Mouse (Mus musculus) liver, adult 2 months (tissue): ENCODE data around the gene Pick1. TPM values are rescaled to one million over a fixed set of nuclear protein-coding genes. Genes with fewer than 3 reads are reported as not detected.
"Not testable (repeated sequence)": the region's sequence is repeated elsewhere in the genome, so short reads cannot be mapped to it uniquely, and the experiment has no call there.

Experiments used
- DNase-seq: peaks from one replicate; pipeline ENCODE4 v3.0.0-alpha.2; 2011; ENCODE audit warnings: low read depth, low spot score; ENCODE audit errors: extremely low read depth
- H3K27ac ChIP-seq: fragments of 200-500 bp; replicated peaks from 2 replicates; pipeline ENCODE4 v1.5.1; 2012; ENCODE audit warnings: low read depth, mild to moderate bottlenecking, control low read depth, inconsistent platforms, low read length; ENCODE audit not compliant: insufficient read depth
- H3K27me3 ChIP-seq: fragments of 200-500 bp; 2 replicates; pipeline ENCODE4 v1.6.1; 2012; ENCODE audit warnings: mild to moderate bottlenecking, moderate library complexity, low read length, inconsistent platforms; ENCODE audit not compliant: control insufficient read depth, insufficient read depth
- H3K36me3 ChIP-seq: fragments of 200-500 bp; 2 replicates; pipeline ENCODE4 v1.6.1; 2012; ENCODE audit warnings: low read length, inconsistent platforms; ENCODE audit not compliant: control insufficient read depth, insufficient read depth
- H3K4me1 ChIP-seq: fragments of 200-500 bp; 2 replicates; pipeline ENCODE4 v1.6.1; 2011; ENCODE audit warnings: low read length; ENCODE audit not compliant: control insufficient read depth, insufficient read depth
- H3K4me3 ChIP-seq: fragments of 200-500 bp; 2 replicates; pipeline ENCODE4 v1.5.1; 2011; ENCODE audit warnings: low read depth, mild to moderate bottlenecking, control low read depth, low read length, moderate library complexity; ENCODE audit not compliant: insufficient read depth
- H3K79me2 ChIP-seq: fragments of 200-500 bp; 2 replicates; pipeline ENCODE4 v1.6.1; 2012; ENCODE audit warnings: inconsistent platforms, mild to moderate bottlenecking, low read length, moderate library complexity; ENCODE audit not compliant: control insufficient read depth, insufficient read depth
- H3K9ac ChIP-seq: fragments of 200-500 bp; 2 replicates; pipeline ENCODE4 v1.6.1; 2012; ENCODE audit warnings: low read depth, mild to moderate bottlenecking, control low read depth, inconsistent platforms, low read length
- CTCF ChIP-seq: fragments of 200-500 bp; IDR thresholded peaks from 2 replicates; pipeline ENCODE4 v1.5.1; 2011; ENCODE audit warnings: low read depth, low read length, control low read depth
- POLR2A ChIP-seq: fragments of 200-500 bp; IDR thresholded peaks from 2 replicates; pipeline ENCODE4 v1.6.1; 2011; ENCODE audit warnings: low read length, control low read depth; ENCODE audit not compliant: insufficient read depth; ENCODE audit errors: extremely low read depth
- WGBS: fragments of 180-500 bp; shearing (Covaris S2); methylation state at CpG from one replicate; pipeline ENCODE4 v1.1.7; 2018; 5-methylcytosine and 5-hydroxymethylcytosine counted together
- polyA plus RNA-seq: library from polyadenylated mRNA; depleted of rRNA; stranded (reverse); fragments of >200 nt; gene quantifications from 2 replicates; pipeline ENCODE4 v1.2.3, GENCODE M21; 2012
- total RNA-seq: library from RNA; depleted of rRNA; stranded (reverse); fragments of >200 nt; gene quantifications from 2 replicates; pipeline ENCODE4 v1.2.3, GENCODE M21; 2014

Pick1 gene
- total and polyA plus RNA-seq, 2 experiments, result 12.4 to 18.5 TPM

DNA sequence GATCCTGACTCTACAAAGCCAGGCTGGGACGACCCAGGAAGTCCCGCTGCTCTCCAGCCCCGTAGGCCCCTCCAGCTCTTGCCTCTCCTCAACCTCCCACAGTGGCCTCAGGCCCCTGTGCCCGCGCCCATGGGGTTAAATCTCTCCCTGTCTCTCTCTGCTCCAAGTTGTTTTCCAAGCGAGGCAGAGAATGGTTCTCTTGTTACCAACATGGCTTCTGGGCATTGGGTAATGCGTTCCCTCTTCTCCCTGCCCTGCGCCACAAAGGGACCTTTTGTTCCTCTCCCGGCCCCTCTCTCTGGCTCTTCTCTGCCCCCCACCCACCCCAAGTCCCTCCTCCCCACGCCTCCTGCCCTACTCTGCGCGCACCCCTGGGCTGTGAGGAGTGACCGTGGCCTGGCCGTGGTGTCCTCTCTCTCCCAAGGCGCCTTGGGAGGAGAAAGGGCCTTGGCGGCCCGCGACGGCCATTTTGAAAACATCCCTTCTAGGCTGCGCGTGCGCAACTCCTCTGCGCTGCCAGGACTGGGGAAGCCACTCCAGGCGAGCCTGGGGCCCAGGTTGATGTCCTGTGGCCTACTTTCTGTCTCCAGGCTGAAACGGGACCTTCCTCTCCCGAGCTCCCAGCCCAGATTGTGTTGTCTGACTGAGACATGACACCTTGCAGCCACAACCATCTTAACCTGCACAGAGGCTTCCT, 16.1 kb upstream of the Pick1 start:
- no peak for DNase-seq
- Histone ChIP-seq H3K4me3 (no peak overlapping the region), H3K4me1 (no peaks in the 10 kb centered on the region), H3K79me2 (no peaks in the 10 kb centered on the region), H3K27ac (no peak overlapping the region), H3K27me3 (no peaks in the 10 kb centered on the region), H3K9ac (no peak overlapping the region), H3K36me3 (no peaks in the 10 kb centered on the region)
- TF ChIP-seq CTCF (no peak), POLR2A (no peak)
- 95% methylated on average over 26 of the region's 26 CpGs for WGBS

DNA sequence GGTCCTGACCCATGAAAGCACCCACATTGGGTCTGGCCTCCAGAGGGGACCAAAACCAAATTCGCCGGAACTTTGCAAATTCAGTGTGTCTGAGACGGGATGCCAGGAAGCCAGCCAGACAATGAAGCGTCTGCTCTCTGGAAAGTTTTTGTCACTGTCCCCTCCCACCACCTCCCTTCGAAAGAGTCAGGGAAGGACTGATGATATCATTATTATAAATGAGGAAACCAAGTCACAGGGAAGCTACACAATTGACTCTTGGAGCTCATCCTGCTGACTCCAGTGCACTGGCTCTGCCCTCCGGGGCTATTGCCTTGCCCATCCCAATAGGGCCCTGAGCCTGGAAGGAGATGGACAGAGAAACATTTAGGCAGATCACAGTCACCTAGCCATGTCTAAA, 15.4 kb upstream of the Pick1 start:
- TF ChIP-seq POLR2A (no peak), CTCF (no peak)
- Histone ChIP-seq H3K9ac (no peak overlapping the region), H3K4me3 (no peak overlapping the region), H3K36me3 (no peaks in the 10 kb centered on the region), H3K4me1 (no peaks in the 10 kb centered on the region), H3K79me2 (no peaks in the 10 kb centered on the region), H3K27me3 (no peaks in the 10 kb centered on the region), H3K27ac (no peak overlapping the region)
- no peak for DNase-seq
- 84% methylated on average over 6 of the region's 6 CpGs for WGBS

DNA sequence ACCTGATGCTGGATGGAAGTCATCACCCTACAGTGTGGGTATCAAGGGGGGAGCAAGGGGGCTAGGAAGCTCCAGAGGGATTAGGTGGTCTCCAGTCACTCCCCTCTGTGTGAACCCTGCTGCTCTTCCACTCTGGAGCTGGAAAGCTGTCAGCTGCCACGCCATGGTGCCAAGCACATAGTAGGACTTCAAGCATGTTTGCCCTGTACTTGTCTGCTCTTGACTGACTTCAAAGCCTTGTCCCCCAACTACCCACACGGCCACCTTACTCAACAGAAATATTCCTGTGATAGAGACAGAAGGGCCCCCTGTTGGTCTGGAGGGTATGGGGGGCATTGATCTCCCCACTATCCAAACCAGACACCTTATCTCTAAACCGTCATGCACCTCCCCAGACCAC, 12.8 kb upstream of the Pick1 start:
- 82% methylated on average over 3 of the region's 3 CpGs for WGBS
- no peak overlapping the region for H3K27ac ChIP-seq
- no peaks in the 10 kb centered on the region for H3K79me2 ChIP-seq
- H3K27me3 ChIP-seq, result no peaks in the 10 kb centered on the region
- no peak overlapping the region for H3K9ac ChIP-seq
- no peaks in the 10 kb centered on the region for H3K36me3 ChIP-seq
- TF ChIP-seq POLR2A (no peak), CTCF (no peak)
- H3K4me1 ChIP-seq, result no peaks in the 10 kb centered on the region
- no peak for DNase-seq
- H3K4me3 ChIP-seq, result no peak overlapping the region

DNA sequence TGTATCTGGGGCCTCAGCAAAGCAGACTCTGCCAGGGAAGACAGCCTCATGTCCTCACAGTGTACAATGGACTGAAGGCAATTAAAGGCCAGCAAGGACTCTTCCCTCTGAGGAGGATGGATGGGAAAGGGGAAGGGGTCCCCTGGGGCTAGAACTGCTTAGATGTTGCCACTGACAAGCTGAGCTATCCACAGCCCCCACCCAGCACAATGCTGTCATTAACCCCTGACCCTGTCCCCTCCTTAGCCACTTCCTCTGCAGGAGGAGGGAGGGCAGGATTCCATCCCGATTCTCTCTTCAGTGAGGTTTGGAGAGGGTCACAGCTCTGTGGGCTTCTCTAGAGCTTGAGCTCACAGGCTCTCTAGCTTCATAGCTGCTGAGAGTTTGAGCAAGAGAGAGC, 9.4 kb upstream of the Pick1 start:
- no peaks in the 10 kb centered on the region for H3K4me1 ChIP-seq
- no peaks in the 10 kb centered on the region for H3K79me2 ChIP-seq
- H3K4me3 ChIP-seq, result no peak overlapping the region
- no peak for TF ChIP-seq CTCF
- no peak for TF ChIP-seq POLR2A
- 48% methylated on average over 1 of the region's 1 CpGs for WGBS
- no peaks in the 10 kb centered on the region for H3K27me3 ChIP-seq
- no peaks in the 10 kb centered on the region for H3K36me3 ChIP-seq
- DNase-seq, result no peak
- no peak overlapping the region for H3K27ac ChIP-seq
- H3K9ac ChIP-seq, result no peak overlapping the region

DNA sequence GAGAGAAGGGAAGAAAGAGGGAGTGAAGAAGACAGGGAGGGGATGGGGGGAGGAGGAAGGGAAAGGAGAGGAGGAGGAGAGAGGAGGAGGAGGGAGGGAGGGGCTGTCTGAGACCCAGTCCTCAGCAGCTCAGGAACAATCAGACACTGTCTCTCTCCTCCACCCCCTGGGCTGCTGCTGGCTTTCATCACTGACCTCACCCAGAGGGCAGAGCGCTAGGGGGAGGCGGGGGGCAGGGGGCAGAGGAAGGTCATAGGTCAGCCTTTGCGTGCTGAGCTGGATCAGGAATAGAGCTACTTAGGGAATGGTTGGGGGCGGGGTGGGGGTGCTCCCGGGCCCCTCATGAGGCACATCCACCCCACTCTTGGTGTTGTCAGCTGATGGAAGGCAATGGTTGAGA, 5.3 kb upstream of the Pick1 start:
- H3K9ac ChIP-seq, result no peak overlapping the region
- no peaks in the 10 kb centered on the region for H3K79me2 ChIP-seq
- no peak overlapping the region for H3K27ac ChIP-seq
- H3K36me3 ChIP-seq, result no peaks in the 10 kb centered on the region
- no peaks in the 10 kb centered on the region for H3K4me1 ChIP-seq
- DNase-seq, result no peak
- WGBS, result 19% methylated on average over 5 of the region's 5 CpGs
- TF ChIP-seq CTCF (no peak), POLR2A (no peak)
- H3K27me3 ChIP-seq, result no peaks in the 10 kb centered on the region
- no peak overlapping the region for H3K4me3 ChIP-seq

DNA sequence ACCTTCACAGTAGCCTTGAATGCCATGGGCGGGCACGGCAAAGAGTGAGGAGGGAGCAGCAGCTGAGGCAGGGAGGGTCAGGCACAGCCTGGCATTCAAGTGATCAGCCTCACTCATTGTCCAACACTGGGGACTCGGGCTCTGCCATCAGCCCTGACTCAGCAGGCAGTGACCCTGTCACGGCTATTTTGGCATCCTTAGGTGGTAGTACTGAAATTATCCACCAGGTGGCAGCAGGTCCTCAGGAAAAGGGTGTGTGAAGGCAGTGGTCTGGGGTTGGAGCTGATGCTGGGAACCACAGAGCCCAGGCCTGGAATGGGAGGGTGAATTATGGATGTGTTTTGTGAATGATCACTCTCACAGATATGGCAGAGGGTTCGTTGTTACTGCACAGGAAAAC, 4.3 kb upstream of the Pick1 start:
- 16% methylated on average over 5 of the region's 5 CpGs for WGBS
- H3K4me3 ChIP-seq, result no peak overlapping the region
- no peaks in the 10 kb centered on the region for H3K36me3 ChIP-seq
- H3K4me1 ChIP-seq, result no peaks in the 10 kb centered on the region
- H3K79me2 ChIP-seq, result no peaks in the 10 kb centered on the region
- no peak overlapping the region for H3K9ac ChIP-seq
- DNase-seq, result peak; percentile 50
- H3K27me3 ChIP-seq, result no peaks in the 10 kb centered on the region
- no peak overlapping the region for H3K27ac ChIP-seq
- TF ChIP-seq CTCF (peak; percentile 89), POLR2A (no peak)

DNA sequence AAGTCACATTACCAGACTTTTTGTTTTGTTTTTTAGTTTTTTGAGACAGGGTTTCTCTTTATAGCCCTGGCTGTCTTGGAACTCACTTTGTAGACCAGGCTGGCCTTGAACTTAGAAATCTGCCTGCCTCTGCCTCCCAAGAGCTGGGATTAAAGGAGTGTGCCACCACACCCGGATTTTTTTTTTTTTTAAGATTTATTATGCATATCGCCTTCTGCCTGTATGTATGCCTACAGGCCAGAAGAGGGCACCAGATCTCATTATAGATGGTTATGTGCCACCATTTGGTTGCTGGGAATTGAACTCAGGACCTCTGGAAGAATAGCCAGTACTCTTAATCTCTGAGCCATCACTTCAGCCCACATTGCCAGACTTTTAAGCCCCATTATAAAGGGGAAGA, 3.2 kb upstream of the Pick1 start:
- DNase-seq, H3K27ac ChIP-seq, H3K4me3 ChIP-seq, H3K4me1 ChIP-seq, H3K9ac ChIP-seq, H3K36me3 ChIP-seq, H3K79me2 ChIP-seq, H3K27me3 ChIP-seq: not testable (repeated sequence)
- WGBS, result 67% methylated on average over 2 of the region's 2 CpGs
